Mouse (Mus musculus) cerebellum, postnatal 14 days (tissue): Measurements from ENCODE around the gene Sema4f.

ENCODE experiments used
- DNase-seq, 2 experiments: peaks; one replicate each; pipeline ENCODE4 v3.0.0; 2021; ENCODE audit warnings: mixed read lengths in 2 of 2

Sema4f gene

DNA sequence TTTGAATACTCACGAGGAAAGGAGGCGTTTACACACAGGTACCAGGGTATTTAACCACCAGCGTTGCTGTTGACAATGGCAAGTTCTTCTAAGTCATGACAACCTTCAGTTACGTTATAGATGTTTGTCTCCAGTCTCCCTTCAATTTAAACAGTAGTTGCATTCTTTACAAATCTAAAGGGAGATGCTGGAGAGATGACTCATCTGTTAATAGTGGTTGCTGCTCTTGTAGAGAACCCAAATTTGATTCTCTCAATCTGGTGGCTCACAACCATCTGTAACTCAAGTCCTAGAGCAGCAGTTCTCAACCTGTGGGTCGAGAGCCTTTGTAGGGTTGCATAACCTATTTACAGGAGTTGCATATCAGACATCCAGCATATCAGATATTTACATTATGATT lies 71.1 kb downstream of the Sema4f start:
- no peak for DNase-seq

DNA sequence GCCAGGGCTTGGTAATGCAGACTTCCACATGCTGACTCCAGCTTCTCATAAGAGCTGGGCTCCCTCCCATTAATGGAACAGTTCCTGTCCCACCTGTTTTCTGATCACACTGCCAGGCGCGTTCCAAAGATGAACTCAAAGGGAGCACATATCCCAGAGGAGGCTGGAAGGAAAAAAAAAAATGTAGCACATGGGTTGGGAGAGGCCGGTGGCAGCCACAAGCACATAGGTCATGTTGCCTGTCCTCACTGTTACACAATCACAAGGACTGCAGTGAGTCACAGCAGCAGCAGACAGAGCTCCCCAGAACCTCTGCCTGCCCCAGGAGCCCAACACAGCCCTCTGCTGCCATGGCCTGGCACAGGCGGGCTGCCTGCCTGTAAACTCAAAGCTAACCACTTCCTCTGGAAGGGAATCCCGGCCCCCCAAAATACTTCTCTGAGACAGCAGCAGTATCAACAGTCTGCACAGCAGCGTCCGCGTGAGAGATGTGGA lies 76.1 kb downstream of the Sema4f start:
- no peak for DNase-seq

DNA sequence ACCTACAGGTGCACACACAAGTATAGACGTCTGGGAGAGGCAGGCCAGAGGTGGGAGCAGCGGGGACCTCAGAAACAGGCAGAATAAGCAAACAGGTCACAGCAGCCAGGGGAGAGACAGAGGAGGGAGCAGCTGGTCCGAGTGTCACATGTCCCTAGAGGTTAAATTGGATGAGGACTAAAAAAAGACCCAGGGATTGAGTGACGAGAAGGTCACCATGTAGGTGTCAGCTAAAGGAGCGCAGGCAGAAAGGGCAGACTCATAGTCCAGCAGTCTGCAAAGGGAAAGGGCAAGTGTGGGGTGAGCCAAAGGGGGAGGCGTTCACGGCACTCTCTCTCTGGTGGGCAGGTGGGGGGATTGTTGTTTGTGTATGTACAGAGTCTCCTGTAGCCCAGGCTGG lies 77.1 kb downstream of the Sema4f start:
- DNase-seq, result no peak

DNA sequence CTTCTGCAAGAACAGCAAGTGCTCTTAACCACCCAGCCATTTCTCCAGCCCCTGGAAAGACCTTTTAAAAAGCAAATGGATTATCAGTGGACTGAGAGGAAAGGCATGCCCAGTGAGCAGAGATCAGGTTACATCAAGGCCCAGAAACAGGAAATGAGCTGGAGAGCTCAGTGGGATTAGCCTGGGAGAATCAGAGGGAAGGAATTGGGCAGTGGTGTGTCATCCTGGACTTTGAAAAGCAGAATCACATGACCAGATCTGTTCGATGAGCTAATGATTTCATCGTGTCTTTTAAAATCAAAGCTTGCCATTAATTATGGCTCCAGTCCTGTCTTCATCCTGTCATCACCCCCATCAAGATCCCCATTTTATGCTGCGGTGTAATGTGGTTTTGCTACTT lies 77.5 kb downstream of the Sema4f start:
- DNase-seq, result no peak
